Mouse (Mus musculus): ENCODE measurements around the gene Tagln2. TPM values are rescaled to one million over a fixed set of nuclear protein-coding genes. Genes with fewer than 3 reads are reported as not detected.

Gene Tagln2
- polyA plus RNA-seq, 1 experiment from 2014 or later = 377 TPM

GRCm38 (mm10) chr1:172540283-172540820 lies 40.5 kb downstream of the Tagln2 start:
- Histone ChIP-seq H3K27ac (ENCODE audit: low read length) (no peak overlapping the region), H3K36me3 (ENCODE audit: control insufficient read depth, insufficient read depth, low read length) (no peaks in the 10 kb centered on the region), H3K4me2 (ENCODE audit: low read depth, low read length) (no peak overlapping the region), H3K4me3 (replicated peaks; ENCODE audit: low read length) (no peak overlapping the region), H3K9me3 (replicated peaks; ENCODE audit: control insufficient read depth, low read length) (no peaks in the 10 kb centered on the region), H3K27me3 (ENCODE audit: control insufficient read depth, insufficient read depth, low read length) (no peaks in the 10 kb centered on the region), H3K4me1 (ENCODE audit: control insufficient read depth, insufficient read depth, low read length) (no peaks in the 10 kb centered on the region), H3K9ac (ENCODE audit: low read length) (no peak overlapping the region)
- no peak for ATAC-seq (ENCODE audit: insufficient read depth, low FRiP score)
- 51% methylated on average over 11 of the region's 11 CpGs for WGBS

GRCm38 (mm10) chr1:172546062-172546461 lies 46.2 kb downstream of the Tagln2 start:
- ATAC-seq (ENCODE audit: insufficient read depth, low FRiP score) = no peak
- H3K9ac ChIP-seq (ENCODE audit: low read length) = no peak overlapping the region
- H3K27ac ChIP-seq (ENCODE audit: low read length) = no peak overlapping the region
- no peaks in the 10 kb centered on the region for H3K36me3 ChIP-seq (ENCODE audit: control insufficient read depth, insufficient read depth, low read length)
- H3K9me3 ChIP-seq (replicated peaks; ENCODE audit: control insufficient read depth, low read length) = no peaks in the 10 kb centered on the region
- H3K4me1 ChIP-seq (ENCODE audit: control insufficient read depth, insufficient read depth, low read length) = peaks cover 10% of the 10 kb centered on the region
- no peaks in the 10 kb centered on the region for H3K27me3 ChIP-seq (ENCODE audit: control insufficient read depth, insufficient read depth, low read length)
- no peak overlapping the region for H3K4me2 ChIP-seq (ENCODE audit: low read depth, low read length)
- H3K4me3 ChIP-seq (replicated peaks; ENCODE audit: low read length) = no peak overlapping the region
- WGBS = 81% methylated on average over 4 of the region's 4 CpGs

GRCm38 (mm10) chr1:172548501-172548900 lies 48.7 kb downstream of the Tagln2 start:
- WGBS = 47% methylated on average over 7 of the region's 7 CpGs
- Histone ChIP-seq H3K9ac (ENCODE audit: low read length) (no peak overlapping the region), H3K4me3 (replicated peaks; ENCODE audit: low read length) (no peak overlapping the region), H3K36me3 (ENCODE audit: control insufficient read depth, insufficient read depth, low read length) (no peaks in the 10 kb centered on the region), H3K9me3 (replicated peaks; ENCODE audit: control insufficient read depth, low read length) (no peaks in the 10 kb centered on the region), H3K4me1 (ENCODE audit: control insufficient read depth, insufficient read depth, low read length) (peaks cover 12% of the 10 kb centered on the region), H3K4me2 (ENCODE audit: low read depth, low read length) (no peak overlapping the region), H3K27me3 (ENCODE audit: control insufficient read depth, insufficient read depth, low read length) (no peaks in the 10 kb centered on the region; the same call in 1 of the 2 replicates), H3K27ac (ENCODE audit: low read length) (no peak overlapping the region)
- no peak for ATAC-seq (ENCODE audit: insufficient read depth, low FRiP score)

GRCm38 (mm10) chr1:172549314-172549713 lies 49.5 kb downstream of the Tagln2 start:
- H3K4me3 ChIP-seq (replicated peaks; ENCODE audit: low read length) = peak overlapping the region; percentile 57
- 29% methylated on average over 2 of the region's 2 CpGs for WGBS
- peaks cover 12% of the 10 kb centered on the region for H3K4me1 ChIP-seq (ENCODE audit: control insufficient read depth, insufficient read depth, low read length)
- H3K9me3 ChIP-seq (replicated peaks; ENCODE audit: control insufficient read depth, low read length) = no peaks in the 10 kb centered on the region
- H3K27ac ChIP-seq (ENCODE audit: low read length) = peak overlapping the region; percentile 79
- ATAC-seq (ENCODE audit: insufficient read depth, low FRiP score) = no peak
- no peaks in the 10 kb centered on the region for H3K36me3 ChIP-seq (ENCODE audit: control insufficient read depth, insufficient read depth, low read length)
- H3K9ac ChIP-seq (ENCODE audit: low read length) = peak overlapping the region; percentile 71; the same call in 1 of the 2 replicates
- no peaks in the 10 kb centered on the region; the same call in 1 of the 2 replicates for H3K27me3 ChIP-seq (ENCODE audit: control insufficient read depth, insufficient read depth, low read length)
- H3K4me2 ChIP-seq (ENCODE audit: low read depth, low read length) = peak overlapping the region; percentile 68

GRCm38 (mm10) chr1:172549717-172550116 lies 49.9 kb downstream of the Tagln2 start:
- Histone ChIP-seq H3K4me3 (replicated peaks; ENCODE audit: low read length) (peak overlapping the region; percentile 57), H3K9ac (ENCODE audit: low read length) (peak overlapping the region; percentile 71), H3K27ac (ENCODE audit: low read length) (peak overlapping the region; percentile 79), H3K36me3 (ENCODE audit: control insufficient read depth, insufficient read depth, low read length) (no peaks in the 10 kb centered on the region), H3K4me2 (ENCODE audit: low read depth, low read length) (peak overlapping the region; percentile 68), H3K4me1 (ENCODE audit: control insufficient read depth, insufficient read depth, low read length) (peaks cover 12% of the 10 kb centered on the region), H3K9me3 (replicated peaks; ENCODE audit: control insufficient read depth, low read length) (no peaks in the 10 kb centered on the region), H3K27me3 (ENCODE audit: control insufficient read depth, insufficient read depth, low read length) (no peaks in the 10 kb centered on the region; the same call in 1 of the 2 replicates)
- 8% methylated on average over 8 of the region's 8 CpGs for WGBS
- ATAC-seq (ENCODE audit: insufficient read depth, low FRiP score) = no peak

GRCm38 (mm10) chr1:172550551-172550951 lies 50.7 kb downstream of the Tagln2 start:
- peak overlapping the region; percentile 57 for H3K4me3 ChIP-seq (replicated peaks; ENCODE audit: low read length)
- no peaks in the 10 kb centered on the region for H3K36me3 ChIP-seq (ENCODE audit: control insufficient read depth, insufficient read depth, low read length)
- peak; percentile 93 for ATAC-seq (ENCODE audit: insufficient read depth, low FRiP score)
- H3K4me1 ChIP-seq (ENCODE audit: control insufficient read depth, insufficient read depth, low read length) = peaks cover 12% of the 10 kb centered on the region
- H3K27ac ChIP-seq (ENCODE audit: low read length) = peak overlapping the region; percentile 79
- under 1% methylated on average over 8 of the region's 8 CpGs for WGBS
- peak overlapping the region; percentile 68 for H3K4me2 ChIP-seq (ENCODE audit: low read depth, low read length)
- H3K27me3 ChIP-seq (ENCODE audit: control insufficient read depth, insufficient read depth, low read length) = no peaks in the 10 kb centered on the region; the same call in 1 of the 2 replicates
- H3K9me3 ChIP-seq (replicated peaks; ENCODE audit: control insufficient read depth, low read length) = no peaks in the 10 kb centered on the region
- peak overlapping the region; percentile 71 for H3K9ac ChIP-seq (ENCODE audit: low read length)

GRCm38 (mm10) chr1:172551009-172551408 lies 51.2 kb downstream of the Tagln2 start:
- Histone ChIP-seq H3K27ac (ENCODE audit: low read length) (peak overlapping the region; percentile 46), H3K9ac (ENCODE audit: low read length) (0 out of 2 replicates have a peak overlapping the region, but pooled peaks have one; percentile 23), H3K36me3 (ENCODE audit: control insufficient read depth, insufficient read depth, low read length) (no peaks in the 10 kb centered on the region), H3K9me3 (replicated peaks; ENCODE audit: control insufficient read depth, low read length) (no peaks in the 10 kb centered on the region), H3K4me1 (ENCODE audit: control insufficient read depth, insufficient read depth, low read length) (peaks cover 12% of the 10 kb centered on the region), H3K27me3 (ENCODE audit: control insufficient read depth, insufficient read depth, low read length) (no peaks in the 10 kb centered on the region; the same call in 1 of the 2 replicates), H3K4me3 (replicated peaks; ENCODE audit: low read length) (peak overlapping the region; percentile 57; the same call in 1 of the 2 replicates), H3K4me2 (ENCODE audit: low read depth, low read length) (peak overlapping the region; percentile 68)
- ATAC-seq (ENCODE audit: insufficient read depth, low FRiP score) = no peak
- 28% methylated on average over 7 of the region's 7 CpGs for WGBS

- no peak for ATAC-seq (ENCODE audit: insufficient read depth, low FRiP score)
- Histone ChIP-seq H3K9me3 (replicated peaks; ENCODE audit: control insufficient read depth, low read length) (no peaks in the 10 kb centered on the region), H3K36me3 (ENCODE audit: control insufficient read depth, insufficient read depth, low read length) (no peaks in the 10 kb centered on the region), H3K27me3 (ENCODE audit: control insufficient read depth, insufficient read depth, low read length) (no peaks in the 10 kb centered on the region; the same call in 1 of the 2 replicates), H3K27ac (ENCODE audit: low read length) (peak overlapping the region; percentile 81; the same call in 1 of the 2 replicates), H3K4me1 (ENCODE audit: control insufficient read depth, insufficient read depth, low read length) (peaks cover 12% of the 10 kb centered on the region), H3K4me2 (ENCODE audit: low read depth, low read length) (no peak overlapping the region), H3K9ac (ENCODE audit: low read length) (no peak overlapping the region), H3K4me3 (replicated peaks; ENCODE audit: low read length) (no peak overlapping the region)
- 64% methylated on average over 1 of the region's 1 CpGs for WGBS
Observed at GRCm38 (mm10) chr1:172552623-172553022, 52.8 kb downstream of the Tagln2 start.

GRCm38 (mm10) chr1:172555638-172556037 lies 55.8 kb downstream of the Tagln2 start, which contains the start of gene Vsig8:
Gene Vsig8, plus strand, starts transcription at chr1:172555938.
- H3K4me3 ChIP-seq (replicated peaks; ENCODE audit: low read length) = peak within 1 kb of the TSS; percentile 21
- WGBS = 72% methylated on average over 11 of the region's 11 CpGs
- no peaks in the 10 kb centered on the region for H3K36me3 ChIP-seq (ENCODE audit: control insufficient read depth, insufficient read depth, low read length)
- H3K9me3 ChIP-seq (replicated peaks; ENCODE audit: control insufficient read depth, low read length) = no peaks in the 10 kb centered on the region
- peak within 1 kb of the TSS; percentile 48 for H3K9ac ChIP-seq (ENCODE audit: low read length)
- no peak for ATAC-seq (ENCODE audit: insufficient read depth, low FRiP score)
- peak within 1 kb of the TSS; percentile 67 for H3K27ac ChIP-seq (ENCODE audit: low read length)
- peak within 1 kb of the TSS; percentile 40 for H3K4me2 ChIP-seq (ENCODE audit: low read depth, low read length)
- 0 out of 2 replicates have a peak, but pooled peaks cover 2% of the 10 kb centered on the region for H3K4me1 ChIP-seq (ENCODE audit: control insufficient read depth, insufficient read depth, low read length)
- H3K27me3 ChIP-seq (ENCODE audit: control insufficient read depth, insufficient read depth, low read length) = peaks cover 5% of the 10 kb centered on the region; the same call in 1 of the 2 replicates

All from stomach, embryonic 16.5 days (tissue).